Mouse (Mus musculus) heart, postnatal 10 days (tissue): ENCODE data around the gene Mad1l1. TPM values are rescaled to one million over a fixed set of nuclear protein-coding genes. Genes with fewer than 3 reads are reported as not detected.
"Not testable (repeated sequence)": the region's sequence is repeated elsewhere in the genome, so short reads cannot be mapped to it uniquely, and the experiment has no call there.

Experiments
- DNase-seq, 2 experiments: peaks; one replicate each; pipeline ENCODE4 v3.0.0; 2021
- intact Hi-C: fragments of 180-260 bp; cut with DNase I; formaldehyde crosslinking; loops from one replicate; pipeline ENCODE4 v1.15.1; 2025
- total RNA-seq, 2 experiments: library from RNA; stranded (reverse); gene quantifications; 2 replicates each; pipeline ENCODE4 v1.2.3; 2021

Mad1l1 gene
- total RNA-seq = 10 to 100 TPM; 16.5 to 21.2 TPM

GRCm38 (mm10) chr5:140321042-140321755, at the start of gene Mad1l1, which contains the start of gene Nudt1:
Mad1l1 (minus strand) TSS chr5:140321552.
Nudt1 (plus strand) TSS chr5:140321656.
- DNase-seq = peak; percentile 95 to 96
- intact Hi-C loops = no loop called here

GRCm38 (mm10) chr5:140370446-140371254, 49.3 kb upstream of the Mad1l1 start:
- intact Hi-C loops = no loop called here
- peak in 1 of 2 experiments; percentile 19 for DNase-seq

- no peak for DNase-seq
- intact Hi-C loops = no loop called here
Measured at GRCm38 (mm10) chr5:140369466-140369865, 48.1 kb upstream of the Mad1l1 start.

- intact Hi-C loops = no loop called here
- no peak for DNase-seq
Measured at GRCm38 (mm10) chr5:140368926-140369325, 47.6 kb upstream of the Mad1l1 start.

GRCm38 (mm10) chr5:140368126-140368525, 46.8 kb upstream of the Mad1l1 start:
- intact Hi-C loops, DNase-seq: not testable (repeated sequence)

DNA sequence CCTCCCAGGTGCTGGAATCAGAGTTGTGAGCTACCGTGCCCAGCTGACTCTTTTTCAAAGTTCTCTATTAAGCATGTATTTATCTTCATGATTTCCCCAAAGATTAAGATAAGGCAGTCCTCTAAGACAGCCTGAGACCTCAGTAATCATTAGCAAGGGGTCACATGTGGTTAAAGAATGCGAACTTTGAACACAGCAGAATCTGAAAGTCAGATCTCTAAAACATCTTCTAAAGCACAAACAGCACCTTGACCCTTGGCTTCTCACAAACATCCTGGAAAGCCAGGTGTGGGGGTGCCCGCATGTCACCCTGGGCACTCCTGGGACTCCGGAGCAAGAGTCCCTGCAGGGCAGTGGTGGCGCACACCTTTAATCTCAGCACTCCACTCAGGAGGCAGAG, 43.1 kb upstream of the Mad1l1 start:
- no peak for DNase-seq
- intact Hi-C loops = no loop called here

GRCm38 (mm10) chr5:140359930-140360674, 38.8 kb upstream of the Mad1l1 start:
- DNase-seq = no peak
- intact Hi-C loops = no loop called here

DNA sequence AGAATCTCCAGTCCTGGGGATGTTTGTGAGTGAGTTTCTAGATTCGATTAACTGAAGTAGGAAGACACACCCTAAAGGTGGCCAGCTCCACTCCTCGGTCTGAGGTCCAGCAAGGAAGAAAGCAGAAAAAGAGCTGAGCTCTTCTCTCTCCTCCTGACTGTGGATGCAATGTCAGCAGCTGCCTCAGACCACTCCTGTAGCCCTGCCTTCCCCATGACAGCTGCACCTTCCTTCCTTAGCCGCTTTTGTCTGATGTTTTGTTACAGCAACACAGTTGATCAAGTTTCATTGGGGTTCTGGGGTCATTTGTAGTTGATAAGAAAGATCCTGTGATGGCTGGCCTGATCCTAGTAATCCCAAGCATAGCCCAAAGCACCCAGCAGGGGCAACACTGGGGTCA, 36.1 kb upstream of the Mad1l1 start:
- no peak for DNase-seq
- intact Hi-C loops = no loop called here

DNA sequence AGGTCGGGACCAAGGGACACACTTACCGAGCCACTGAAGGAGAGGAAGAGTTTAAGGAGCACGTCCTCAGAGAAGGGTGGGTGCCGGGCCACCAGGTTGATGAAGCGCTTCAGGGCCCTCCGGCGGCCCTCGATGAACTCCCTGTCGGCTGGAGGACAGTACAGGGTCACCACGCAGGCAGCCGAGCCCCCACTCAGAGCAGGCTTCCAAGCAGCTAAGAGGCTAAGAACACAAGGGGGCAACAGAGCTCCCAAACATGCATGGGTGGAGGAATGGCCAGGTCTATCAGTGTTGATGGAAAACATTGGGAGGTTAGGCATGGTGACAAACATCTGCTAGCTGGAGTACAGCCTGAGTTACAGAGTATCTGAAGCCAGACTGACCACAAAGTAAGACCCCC, 34.6 kb upstream of the Mad1l1 start:
- intact Hi-C loops = no loop called here
- peak in 1 of 2 experiments; percentile 18 for DNase-seq

- DNase-seq = no peak
- intact Hi-C loops = no loop called here
Measured at GRCm38 (mm10) chr5:140352352-140352751, 31.0 kb upstream of the Mad1l1 start.

DNA sequence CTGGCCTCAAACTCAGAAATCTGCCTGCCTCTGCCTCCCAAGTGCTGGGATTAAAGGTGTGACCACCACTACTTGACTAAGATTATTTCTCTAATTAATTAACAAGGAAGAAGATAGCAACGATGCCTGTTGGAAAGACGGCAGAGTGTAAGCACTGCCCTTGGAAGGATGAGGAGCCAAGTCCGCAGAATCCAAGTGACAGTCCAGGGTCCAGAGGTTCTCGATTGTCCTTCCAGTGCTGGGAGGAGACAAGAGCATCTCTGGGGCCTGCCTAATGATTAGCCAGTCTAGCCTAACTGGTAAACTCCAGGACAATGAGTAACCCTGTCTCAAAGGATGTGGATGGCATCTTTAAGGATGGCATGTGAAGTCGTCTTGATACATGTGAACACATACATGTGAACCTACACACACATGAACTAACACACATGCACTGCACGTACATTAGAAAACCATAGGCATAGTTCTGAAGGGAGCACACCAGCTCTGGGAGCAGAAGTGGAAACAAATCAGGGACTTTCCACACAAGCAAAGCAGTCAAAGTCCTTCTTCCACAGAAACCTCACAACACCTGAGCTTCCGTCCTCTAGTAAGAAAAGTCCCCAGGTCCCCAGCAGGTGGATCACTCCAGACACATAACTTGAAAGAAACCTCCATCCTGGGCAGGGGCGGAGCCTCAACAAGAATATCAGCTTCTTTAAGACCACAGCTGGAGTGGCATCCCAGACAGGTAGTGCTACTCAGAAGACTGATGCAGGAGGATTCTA, 29.6 kb upstream of the Mad1l1 start:
- no peak for DNase-seq
- intact Hi-C loops = no loop called here

- no peak for DNase-seq
- intact Hi-C loops = no loop called here
Measured at GRCm38 (mm10) chr5:140349882-140350281, 28.5 kb upstream of the Mad1l1 start.

DNA sequence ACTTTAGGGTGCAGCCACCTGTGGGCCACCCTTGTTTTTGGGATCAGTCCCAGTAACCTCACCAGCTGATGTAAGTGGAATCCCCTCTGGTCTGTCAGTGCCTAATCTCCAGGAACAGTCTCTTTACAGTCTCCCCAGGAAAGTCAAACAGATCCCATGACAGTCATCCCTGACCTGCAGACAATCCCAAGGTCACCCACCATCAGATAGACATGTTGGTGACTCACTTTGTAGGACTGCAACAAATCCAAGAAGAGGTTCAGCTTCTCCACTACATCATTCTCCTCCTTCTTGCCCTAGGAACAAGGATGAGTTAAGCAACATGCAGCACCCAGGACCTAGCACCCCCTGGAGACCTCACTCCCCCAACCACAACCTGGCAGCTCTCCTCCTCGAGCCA, 24.7 kb upstream of the Mad1l1 start:
- intact Hi-C loops = no loop called here
- DNase-seq = no peak

GRCm38 (mm10) chr5:140345244-140345643, 23.9 kb upstream of the Mad1l1 start:
- no peak for DNase-seq
- intact Hi-C loops = no loop called here

- intact Hi-C loops = no loop called here
- DNase-seq = no peak
Measured at GRCm38 (mm10) chr5:140342880-140343279, 21.5 kb upstream of the Mad1l1 start.

DNA sequence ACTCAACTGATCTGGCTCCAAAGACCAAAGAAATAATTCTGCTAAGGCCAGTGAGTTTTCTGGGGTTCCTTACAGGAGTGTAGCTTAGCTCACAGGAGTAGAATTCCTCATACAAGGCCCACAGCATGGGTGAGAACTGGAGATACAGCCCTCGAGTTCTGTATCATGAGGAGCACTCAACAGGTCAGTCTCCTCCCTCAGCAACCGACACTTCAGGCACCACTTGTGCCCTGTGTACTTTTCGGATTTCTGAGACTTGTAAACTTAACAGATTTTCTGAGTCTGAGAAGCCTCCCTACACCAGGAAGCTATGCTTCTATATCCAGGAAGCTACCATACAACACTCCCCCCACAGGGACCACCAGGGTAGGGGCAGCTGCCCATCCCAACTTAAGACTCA, 18.5 kb upstream of the Mad1l1 start:
- no peak for DNase-seq
- intact Hi-C loops = no loop called here

DNA sequence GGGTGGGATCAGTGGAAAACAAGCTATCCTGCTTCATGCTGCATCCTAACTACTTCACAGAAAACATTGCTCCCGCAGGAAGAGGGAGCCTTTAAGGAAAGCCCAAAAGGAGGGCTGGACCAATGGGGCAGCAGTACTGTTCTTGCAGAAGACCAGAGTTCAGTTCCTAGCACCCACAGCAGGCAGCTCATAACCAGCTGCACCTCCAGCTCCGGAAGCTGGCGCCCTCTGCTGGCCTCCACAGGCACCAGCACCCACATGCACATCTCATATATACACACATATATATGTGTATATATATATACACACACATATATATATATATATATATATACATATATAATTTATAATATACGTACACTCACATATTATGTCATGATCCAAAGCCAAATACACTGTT, 17.4 kb upstream of the Mad1l1 start:
- DNase-seq = no peak
- intact Hi-C loops = no loop called here

GRCm38 (mm10) chr5:140336680-140337079, 15.3 kb upstream of the Mad1l1 start:
- intact Hi-C loops = loop anchor here (1.0 kb wide), 1 partner anchor 498 kb away; no protein-coding TSS in a partner anchor
- DNase-seq = peak; percentile 20 to 59

DNA sequence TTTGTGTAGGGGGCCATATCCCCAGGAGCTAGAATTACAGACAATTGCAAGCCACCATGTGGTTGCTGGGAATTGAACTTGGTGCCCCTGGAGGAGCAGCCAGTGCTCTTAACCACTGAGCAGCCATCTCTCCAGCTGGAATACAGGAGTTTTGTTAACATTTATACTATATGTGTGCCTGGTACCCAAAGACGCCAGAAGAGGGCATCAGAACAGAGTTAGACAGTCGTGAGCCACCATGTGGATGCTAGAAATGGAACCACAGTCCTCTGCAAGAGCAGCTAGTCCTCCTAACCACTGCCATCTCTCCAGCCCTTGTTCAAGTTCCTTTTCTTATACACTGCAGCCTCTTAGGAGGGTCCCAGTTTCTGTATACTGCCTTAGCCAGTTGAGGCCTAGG, 12.3 kb upstream of the Mad1l1 start:
- intact Hi-C loops = loop anchor here (5.0 kb wide), 2 partner anchors 79 to 204 kb away; no protein-coding TSS in a partner anchor
- DNase-seq = peak in 1 of 2 experiments; percentile 17

- intact Hi-C loops = loop anchor here (5.0 kb wide), 2 partner anchors 80 to 205 kb away; no protein-coding TSS in a partner anchor
- DNase-seq = no peak
Measured at GRCm38 (mm10) chr5:140332519-140332918, 11.2 kb upstream of the Mad1l1 start.
